Mouse (Mus musculus) embryonic facial prominence, embryonic 11.5 days (tissue): ENCODE results near the gene Kalrn. TPM values are rescaled to one million over a fixed set of nuclear protein-coding genes. Genes with fewer than 3 reads are reported as not detected.
A peak's percentile ranks its signal among the peaks of the same experiment; 100 is the strongest.

ENCODE experiments used
- ATAC-seq: fragments of 200-750 bp; cut with Nextera tagmentation; replicated peaks from 2 replicates; pipeline ENCODE4 v1.8.0; 2017; ENCODE audit warnings: low read depth; ENCODE audit not compliant: insufficient number of reproducible peaks, low FRiP score, low TSS enrichment
- DNase-seq: peaks from one replicate; pipeline ENCODE4 v3.0.0-alpha.2; 2015; ENCODE audit warnings: low spot score
- H3K27ac ChIP-seq: fragments of 300-500 bp; sonication (generic); replicated peaks from 2 replicates; pipeline ENCODE4 v1.5.1; 2014; ENCODE audit warnings: mild to moderate bottlenecking, low read depth, low read length, control low read depth
- H3K27me3 ChIP-seq: fragments of 300-500 bp; sonication (generic); 2 replicates; pipeline ENCODE4 v1.6.1; 2014; ENCODE audit warnings: mild to moderate bottlenecking, low read length, moderate library complexity, mixed read lengths; ENCODE audit not compliant: control insufficient read depth, insufficient read depth
- H3K36me3 ChIP-seq: fragments of 300-500 bp; sonication (generic); replicated peaks from 2 replicates; pipeline ENCODE4 v1.6.1; 2014; ENCODE audit warnings: low read depth, mild to moderate bottlenecking, low read length, moderate library complexity, mixed read lengths; ENCODE audit not compliant: control insufficient read depth, insufficient read depth
- H3K4me1 ChIP-seq: fragments of 300-500 bp; sonication (generic); 2 replicates; pipeline ENCODE4 v1.6.1; 2014; ENCODE audit warnings: low read length, mixed read lengths; ENCODE audit not compliant: control insufficient read depth, insufficient read depth
- H3K4me2 ChIP-seq: fragments of 300-500 bp; sonication (generic); 2 replicates; pipeline ENCODE4 v1.6.1; 2014; ENCODE audit warnings: low read depth, mild to moderate bottlenecking, control low read depth, low read length, moderate library complexity
- H3K4me3 ChIP-seq: fragments of 300-500 bp; sonication (generic); 2 replicates; pipeline ENCODE4 v1.5.1; 2014; ENCODE audit warnings: low read depth, low read length, control low read depth
- H3K9ac ChIP-seq: fragments of 300-500 bp; sonication (generic); replicated peaks from 2 replicates; pipeline ENCODE4 v1.6.1; 2014; ENCODE audit warnings: mild to moderate bottlenecking, control low read depth, low read length
- H3K9me3 ChIP-seq: fragments of 300-500 bp; sonication (generic); replicated peaks from 2 replicates; pipeline ENCODE4 v1.6.1; 2016; ENCODE audit warnings: mild to moderate bottlenecking, low read length, inconsistent platforms, mixed read lengths; ENCODE audit not compliant: control insufficient read depth
- WGBS: fragments of 180-500 bp; shearing (Covaris S2); extraction: QIAGEN DNeasy Blood & Tissue Kit; methylation state at CpG from one replicate; pipeline ENCODE4 v1.1.7; 2014; 5-methylcytosine and 5-hydroxymethylcytosine counted together
- polyA plus RNA-seq: library from polyadenylated mRNA; unstranded; fragments of >200 nt; fragmentation: Nextera tagmentation; extraction: Ambion mirVana; gene quantifications from 2 replicates; pipeline ENCODE4 v1.2.1, GENCODE M21; 2014

The Kalrn gene
- polyA plus RNA-seq, 1 experiment from 2014 or later, result 12.0 TPM

GRCm38 (mm10) chr16:33990712-33991111, 582.6 kb downstream of the Kalrn start:
- Histone ChIP-seq H3K27me3 (no peaks in the 10 kb centered on the region), H3K4me3 (no peak overlapping the region), H3K9me3 (no peaks in the 10 kb centered on the region), H3K36me3 (no peaks in the 10 kb centered on the region), H3K27ac (no peak overlapping the region), H3K4me2 (no peak overlapping the region), H3K9ac (no peak overlapping the region), H3K4me1 (no peaks in the 10 kb centered on the region)
- WGBS, result 79% methylated on average over 4 of the region's 4 CpGs
- ATAC-seq, result no peak
- DNase-seq, result no peak

DNA sequence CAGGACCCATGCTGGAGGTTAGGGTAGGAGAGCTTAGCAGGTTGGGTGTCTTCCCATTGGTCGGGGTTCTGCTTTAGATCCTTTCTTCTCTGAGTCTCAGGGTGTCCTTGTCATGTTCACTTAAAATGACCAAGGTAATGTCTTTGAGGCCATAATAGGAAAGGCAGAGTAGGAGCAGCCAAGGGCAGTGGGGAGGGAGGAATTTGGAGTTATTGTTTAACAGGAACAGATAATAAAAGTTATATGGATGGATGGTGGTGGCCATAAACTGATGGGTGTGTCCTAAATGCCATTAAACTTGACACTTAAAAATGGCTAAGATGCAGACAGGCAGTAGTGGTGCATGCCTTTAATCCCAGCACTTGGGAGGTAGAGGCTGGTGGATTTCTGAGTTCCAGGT, 584.2 kb downstream of the Kalrn start:
- 95% methylated on average over 1 of the region's 1 CpGs for WGBS
- Histone ChIP-seq H3K4me1 (no peaks in the 10 kb centered on the region), H3K4me2 (no peak overlapping the region), H3K4me3 (no peak overlapping the region), H3K9me3 (no peaks in the 10 kb centered on the region), H3K36me3 (no peaks in the 10 kb centered on the region), H3K27ac (no peak overlapping the region), H3K9ac (no peak overlapping the region), H3K27me3 (no peaks in the 10 kb centered on the region)
- ATAC-seq (no peak), DNase-seq (no peak)

GRCm38 (mm10) chr16:33988358-33989012, 584.8 kb downstream of the Kalrn start:
- Histone ChIP-seq H3K4me2 (no peak overlapping the region), H3K9ac (no peak overlapping the region), H3K36me3 (no peaks in the 10 kb centered on the region), H3K27me3 (no peaks in the 10 kb centered on the region), H3K4me3 (no peak overlapping the region), H3K4me1 (no peaks in the 10 kb centered on the region), H3K9me3 (no peaks in the 10 kb centered on the region), H3K27ac (no peak overlapping the region)
- WGBS, result 54% methylated on average over 17 of the region's 17 CpGs
- DNase-seq (peak; percentile 69), ATAC-seq (no peak)

DNA sequence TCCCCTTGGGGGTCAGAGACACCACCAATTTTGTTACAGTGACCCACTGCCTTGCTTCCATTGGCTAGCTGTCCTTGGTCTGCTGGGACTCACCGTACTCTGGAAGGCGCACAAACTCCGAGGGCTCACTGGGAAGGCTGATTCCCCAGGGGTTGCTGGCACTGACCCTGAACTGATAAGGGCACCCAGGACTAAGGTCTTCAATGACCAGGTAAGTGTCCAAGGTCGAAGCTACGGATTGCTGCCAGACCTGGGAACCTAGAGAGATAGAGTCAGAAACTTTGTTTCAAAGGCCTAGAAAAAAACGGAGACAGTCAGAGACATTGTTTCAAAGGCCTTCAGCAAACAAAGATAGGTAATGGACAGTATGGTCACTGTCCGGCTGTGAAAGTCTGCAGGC, 586.3 kb downstream of the Kalrn start:
- no peak overlapping the region for H3K4me2 ChIP-seq
- no peak overlapping the region for H3K4me3 ChIP-seq
- H3K9me3 ChIP-seq, result no peaks in the 10 kb centered on the region
- DNase-seq (no peak), ATAC-seq (no peak)
- H3K27me3 ChIP-seq, result no peaks in the 10 kb centered on the region
- 85% methylated on average over 7 of the region's 7 CpGs for WGBS
- H3K9ac ChIP-seq, result no peak overlapping the region
- no peaks in the 10 kb centered on the region for H3K36me3 ChIP-seq
- H3K4me1 ChIP-seq, result no peaks in the 10 kb centered on the region
- no peak overlapping the region for H3K27ac ChIP-seq

- no peaks in the 10 kb centered on the region for H3K9me3 ChIP-seq
- 77% methylated on average over 6 of the region's 6 CpGs for WGBS
- no peaks in the 10 kb centered on the region for H3K36me3 ChIP-seq
- H3K27me3 ChIP-seq, result no peaks in the 10 kb centered on the region
- no peak overlapping the region for H3K4me2 ChIP-seq
- H3K27ac ChIP-seq, result no peak overlapping the region
- no peaks in the 10 kb centered on the region for H3K4me1 ChIP-seq
- no peak overlapping the region for H3K4me3 ChIP-seq
- H3K9ac ChIP-seq, result no peak overlapping the region
- ATAC-seq (no peak), DNase-seq (no peak)
Measured at GRCm38 (mm10) chr16:33985372-33985771, 588.0 kb downstream of the Kalrn start.

DNA sequence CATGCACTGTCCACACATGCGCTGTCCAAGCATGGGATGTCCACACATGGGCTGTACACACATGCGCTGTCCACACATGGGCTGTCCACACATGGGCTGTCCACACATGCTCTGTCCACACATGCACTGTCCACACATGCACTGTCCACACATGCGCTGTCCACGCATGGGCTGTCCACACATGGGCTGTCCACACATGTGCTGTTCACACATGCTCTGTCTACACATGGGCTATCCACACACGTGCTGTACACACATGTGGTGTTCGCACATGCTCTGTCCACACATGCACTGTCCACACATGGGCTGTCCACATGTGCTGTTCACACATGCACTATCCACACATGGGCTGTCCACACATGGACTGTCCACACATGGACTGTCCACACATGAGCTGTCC, 589.6 kb downstream of the Kalrn start:
- 96% methylated on average over 6 of the region's 6 CpGs for WGBS
- no peaks in the 10 kb centered on the region for H3K36me3 ChIP-seq

DNA sequence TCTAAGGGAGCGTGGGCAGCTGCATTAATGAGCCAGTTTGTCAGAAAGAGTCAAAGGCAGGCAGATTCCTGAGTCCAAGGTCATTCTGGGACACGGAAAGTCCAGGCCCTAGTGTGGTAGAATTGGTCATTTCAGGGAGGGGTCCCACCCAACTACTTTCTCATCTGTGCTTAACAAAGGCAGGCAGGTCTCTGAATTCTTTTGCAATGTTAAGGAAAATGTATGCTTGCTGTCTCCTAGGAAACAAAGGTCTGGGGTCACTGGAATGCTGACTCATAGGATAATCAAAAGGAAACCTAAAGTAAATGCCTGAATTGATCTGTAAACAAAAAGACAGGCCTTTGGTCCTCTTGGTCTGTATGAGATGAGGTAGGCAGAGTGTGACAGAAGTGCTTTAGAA, 593.5 kb downstream of the Kalrn start:
- Histone ChIP-seq H3K4me2 (no peak overlapping the region), H3K36me3 (no peaks in the 10 kb centered on the region), H3K4me1 (no peaks in the 10 kb centered on the region), H3K27ac (no peak overlapping the region), H3K9me3 (no peaks in the 10 kb centered on the region), H3K27me3 (no peaks in the 10 kb centered on the region), H3K4me3 (no peak overlapping the region), H3K9ac (no peak overlapping the region)
- DNase-seq (no peak), ATAC-seq (no peak)
- WGBS, result 59% methylated on average over 2 of the region's 2 CpGs

More for the DNA sequence above, 589.6 kb downstream of the Kalrn start:
- no peak overlapping the region for H3K27ac ChIP-seq
- H3K27me3 ChIP-seq, result no peaks in the 10 kb centered on the region
- no peak overlapping the region for H3K4me2 ChIP-seq
- H3K4me3 ChIP-seq, result no peak overlapping the region
- H3K9ac ChIP-seq, result no peak overlapping the region
- ATAC-seq (no peak), DNase-seq (no peak)
- no peaks in the 10 kb centered on the region for H3K9me3 ChIP-seq
- H3K4me1 ChIP-seq, result no peaks in the 10 kb centered on the region

DNA sequence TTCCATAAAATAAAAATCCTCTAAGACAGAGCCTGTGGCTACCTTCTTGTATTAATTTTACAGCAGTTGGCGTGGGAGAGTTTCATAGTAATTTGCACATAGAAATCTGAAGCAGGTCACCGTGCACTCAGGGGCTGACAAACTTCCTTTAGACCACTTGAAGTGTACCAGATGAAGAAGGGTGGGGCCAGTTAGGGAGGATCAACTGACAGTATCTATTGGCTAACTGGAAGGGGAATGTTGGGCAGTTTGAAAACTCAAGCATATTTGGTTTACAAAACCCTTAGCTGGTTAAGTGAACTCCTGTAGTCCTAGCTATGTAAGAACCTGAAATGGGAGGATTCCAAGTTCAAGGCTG, 606.1 kb downstream of the Kalrn start:
- ATAC-seq (no peak), DNase-seq (no peak)
- peak overlapping the region; percentile 4; the same call in 1 of the 2 replicates for H3K9ac ChIP-seq
- no peaks in the 10 kb centered on the region for H3K27me3 ChIP-seq
- no peaks in the 10 kb centered on the region for H3K9me3 ChIP-seq
- H3K4me3 ChIP-seq, result peak overlapping the region; percentile 72; the same call in 1 of the 2 replicates
- H3K4me2 ChIP-seq, result peak overlapping the region; percentile 52
- no peaks in the 10 kb centered on the region for H3K4me1 ChIP-seq
- no peaks in the 10 kb centered on the region for H3K36me3 ChIP-seq
- H3K27ac ChIP-seq, result no peak overlapping the region
- 73% methylated on average over 2 of the region's 2 CpGs for WGBS
